Mouse (Mus musculus): ENCODE results near the gene Frs2. TPM values are rescaled to one million over a fixed set of nuclear protein-coding genes. Genes with fewer than 3 reads are reported as not detected.

The Frs2 gene
- polyA plus RNA-seq, 1 experiment = 4.4 TPM

DNA sequence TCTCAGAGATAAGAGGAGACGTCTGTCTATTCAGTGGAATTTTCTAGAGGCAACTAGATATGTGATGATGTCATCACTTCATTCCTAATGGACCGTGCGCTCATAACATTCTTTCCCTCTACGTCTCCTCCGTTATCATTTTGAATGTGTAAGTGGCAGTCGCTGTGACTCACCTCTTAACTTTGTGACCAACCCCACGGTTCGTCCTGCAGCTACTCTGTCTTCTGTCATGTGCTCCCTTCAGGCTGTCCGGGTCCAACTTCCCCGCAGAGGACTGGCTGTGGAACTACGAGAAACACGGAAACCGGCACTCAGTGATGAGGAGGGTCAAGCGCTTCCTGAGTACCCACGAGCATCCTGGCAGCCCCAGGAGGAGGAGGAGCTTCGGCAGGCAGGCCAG, 124.6 kb downstream of the Frs2 start:
- Histone ChIP-seq H3K27ac (ENCODE audit: insufficient read depth, low read depth, low read length) (no peak overlapping the region), H3K36me3 (ENCODE audit: control insufficient read depth, insufficient read depth, low read length) (no peaks in the 10 kb centered on the region), H3K4me3 (ENCODE audit: low read depth, low read length) (peak overlapping the region; percentile 41), H3K27me3 (ENCODE audit: control insufficient read depth, insufficient read depth, low read length) (no peaks in the 10 kb centered on the region), H3K4me1 (ENCODE audit: control insufficient read depth, insufficient read depth, insufficient read length, low read length) (peaks cover 4% of the 10 kb centered on the region; the same call in 1 of the 2 replicates)
- TF ChIP-seq POLR2A (IDR thresholded peaks at IDR 0.05; ENCODE audit: low read depth, low read length) (no peak), CTCF (IDR thresholded peaks at IDR 0.05; ENCODE audit: extremely low read depth, insufficient read length, insufficient replicate concordance, low read depth, low read length) (no peak)
- WGBS = 25% methylated on average over 16 of the region's 16 CpGs

DNA sequence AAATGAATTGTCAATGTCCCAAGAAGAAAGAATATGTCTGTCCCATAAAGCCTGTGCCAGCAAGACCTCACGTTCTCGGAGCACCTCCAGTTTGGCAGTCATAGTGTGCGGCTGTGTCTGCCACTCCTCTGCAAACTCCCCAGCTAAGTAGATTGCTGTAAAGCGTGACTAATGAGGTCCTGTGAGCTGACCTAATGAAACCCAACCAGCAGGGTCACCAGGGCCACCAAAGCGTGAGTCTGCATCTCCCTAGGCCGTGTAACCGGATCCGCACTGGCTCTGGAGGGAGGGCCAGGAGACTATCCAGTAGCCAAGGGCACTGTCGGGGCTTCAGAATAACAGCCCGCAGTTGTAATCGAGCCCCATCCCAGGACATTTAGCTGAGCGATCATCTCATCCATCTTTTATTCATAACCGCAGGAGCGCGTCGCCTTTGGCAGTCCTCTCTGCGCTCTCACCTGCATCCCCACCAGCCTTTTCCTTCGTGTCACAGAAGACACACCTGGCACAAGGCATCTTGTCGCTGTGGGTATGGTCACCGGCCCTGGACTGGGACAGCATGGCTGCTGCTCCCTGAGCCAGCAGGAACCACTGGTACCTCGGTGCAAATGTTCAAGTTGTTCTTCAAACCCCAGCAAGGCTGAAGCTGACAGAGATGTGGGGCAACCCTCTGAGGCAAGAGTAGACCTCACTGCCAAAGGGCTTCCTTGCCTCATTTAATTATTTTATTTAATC, 127.1 kb downstream of the Frs2 start:
- Histone ChIP-seq H3K27ac (ENCODE audit: insufficient read depth, low read depth, low read length) (no peak overlapping the region), H3K4me3 (ENCODE audit: low read depth, low read length) (no peak overlapping the region), H3K4me1 (ENCODE audit: control insufficient read depth, insufficient read depth, insufficient read length, low read length) (peaks cover 4% of the 10 kb centered on the region; the same call in 1 of the 2 replicates), H3K27me3 (ENCODE audit: control insufficient read depth, insufficient read depth, low read length) (no peaks in the 10 kb centered on the region), H3K36me3 (ENCODE audit: control insufficient read depth, insufficient read depth, low read length) (no peaks in the 10 kb centered on the region)
- WGBS = 54% methylated on average over 21 of the region's 21 CpGs
- TF ChIP-seq CTCF (IDR thresholded peaks at IDR 0.05; ENCODE audit: extremely low read depth, insufficient read length, insufficient replicate concordance, low read depth, low read length) = no peak
- no peak for TF ChIP-seq POLR2A (IDR thresholded peaks at IDR 0.05; ENCODE audit: low read depth, low read length)

Other genes starting within 250 kb of the Frs2 start
- 134 and 169 TPM in 2 replicates for gene Rab3ip, start 197.8 kb downstream of the Frs2 start, polyA plus RNA-seq (2012; rRNA removed)
- gene Gm10271, start 175.9 kb downstream of the Frs2 start, polyA plus RNA-seq (2012; rRNA removed) = not detected in 2 replicates
- 0.08 TPM in 1 of 2 replicates, not detected in the other for gene Best3, start 162.2 kb downstream of the Frs2 start, polyA plus RNA-seq (2012; rRNA removed)
- gene Lrrc10, start 103.2 kb downstream of the Frs2 start, polyA plus RNA-seq (2012; rRNA removed) = not detected in 2 replicates
- 20.6 and 37.3 TPM in 2 replicates for gene Cct2, start 84.7 kb downstream of the Frs2 start, polyA plus RNA-seq (2012; rRNA removed)
- 9.5 and 22.5 TPM in 2 replicates for gene Yeats4, start 76.0 kb upstream of the Frs2 start, polyA plus RNA-seq (2012; rRNA removed)
- not detected in 2 replicates for gene 9530003J23Rik, start 90.2 kb upstream of the Frs2 start, polyA plus RNA-seq (2012; rRNA removed)
- 70.0 and 102 TPM in 2 replicates for gene Lyz2, start 133.8 kb upstream of the Frs2 start, polyA plus RNA-seq (2012; rRNA removed)
- gene Lyz1, start 144.3 kb upstream of the Frs2 start, polyA plus RNA-seq (2012; rRNA removed) = 812 and 3,211 TPM in 2 replicates
- 22.6 and 36.6 TPM in 2 replicates for gene Cpsf6, start 231.5 kb upstream of the Frs2 start, polyA plus RNA-seq (2012; rRNA removed)

Measured in small intestine, adult 2 months (tissue).